Comparison of ENCODE assay signal across 14 mouse cellular contexts in the genomic region with DNA sequence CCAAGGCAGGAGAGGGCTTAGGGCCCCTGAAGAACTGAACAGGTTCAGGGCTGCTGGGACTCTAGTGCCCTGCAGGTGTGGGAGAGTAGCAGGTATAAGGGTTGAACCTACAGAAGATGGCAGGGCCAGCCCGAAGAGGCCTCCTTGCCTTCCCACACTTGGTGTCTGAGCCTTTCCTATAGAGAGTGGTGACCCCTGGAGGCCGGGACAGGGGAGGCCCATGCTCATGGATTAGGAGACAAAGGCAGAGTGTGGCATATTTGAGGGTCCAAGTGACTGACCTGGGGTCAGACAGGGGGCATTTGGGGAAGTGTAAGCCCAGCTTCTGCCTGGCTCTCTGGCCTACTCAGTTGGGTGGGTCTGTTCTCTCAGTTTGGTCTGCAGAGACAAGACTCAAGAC. TPM values are rescaled to one million over a fixed set of nuclear protein-coding genes. Genes with fewer than 3 reads are reported as not detected.
DNase-seq lines count a peak whose midpoint lies in the region; ATAC-seq lines count a peak whose summit lies in the region.
"Had no signal": no experiment of that assay in that cellular context is flagged by ENCODE, and none has a peak within 500 bp of the region (broad histone marks: within the 10 kb centered on the region; RNA-seq: fewer than 3 reads in every experiment).

No protein-coding gene starts in this region.

- no peaks in the 10 kb centered on the region for H3K4me1 ChIP-seq in kidney, embryonic 15.5 days
- H3K4me1 ChIP-seq in midbrain, embryonic 10.5 days: peaks cover 48% of the 10 kb centered on the region
- H3K4me1 ChIP-seq in midbrain, embryonic 14.5 days (ENCODE audit: control insufficient read depth, insufficient read depth, low read length): peaks cover 22% of the 10 kb centered on the region; the same call in 1 of the 2 replicates
- peaks cover 35% of the 10 kb centered on the region for H3K4me1 ChIP-seq in hindbrain, embryonic 16.5 days (ENCODE audit: control insufficient read depth, insufficient read depth, low read depth, low read length)
- no peaks in the 10 kb centered on the region; the same call in 1 of the 2 replicates for H3K4me1 ChIP-seq in neural tube, embryonic 14.5 days (ENCODE audit: control insufficient read depth, insufficient read depth, low read length)

- no peak overlapping the region for H3K4me3 ChIP-seq in kidney, embryonic 15.5 days (replicated peaks)
- no peak overlapping the region for H3K4me3 ChIP-seq in midbrain, embryonic 10.5 days
- no peak overlapping the region for H3K4me3 ChIP-seq in midbrain, embryonic 14.5 days (replicated peaks; ENCODE audit: low read depth, low read length)
- H3K4me3 ChIP-seq in hindbrain, embryonic 16.5 days (ENCODE audit: low read length): no peak overlapping the region
- no peak overlapping the region for H3K4me3 ChIP-seq in neural tube, embryonic 14.5 days (ENCODE audit: low read depth, low read length)
- H3K4me3 ChIP-seq: embryonic facial prominence, embryonic 10.5 days; myocyte had no signal

- H3K36me3 ChIP-seq in kidney, embryonic 15.5 days: no peaks in the 10 kb centered on the region
- peaks cover 10% of the 10 kb centered on the region; the same call in 1 of the 2 replicates for H3K36me3 ChIP-seq in midbrain, embryonic 10.5 days
- H3K36me3 ChIP-seq in midbrain, embryonic 14.5 days (ENCODE audit: control insufficient read depth, insufficient read depth, low read length): 0 out of 2 replicates have a peak, but pooled peaks cover 3% of the 10 kb centered on the region
- 0 out of 2 replicates have a peak, but pooled peaks cover 3% of the 10 kb centered on the region for H3K36me3 ChIP-seq in hindbrain, embryonic 16.5 days (ENCODE audit: control insufficient read depth, insufficient read depth, low read length)
- H3K36me3 ChIP-seq in neural tube, embryonic 14.5 days (ENCODE audit: control insufficient read depth, insufficient read depth, low read length): no peaks in the 10 kb centered on the region
- H3K36me3 ChIP-seq: embryonic facial prominence, embryonic 10.5 days had no signal

- 0 out of 2 replicates have a peak, but pooled peaks have one; percentile 33 for ATAC-seq in kidney, embryonic 15.5 days (replicated peaks; ENCODE audit: low FRiP score)
- no peak for ATAC-seq in midbrain, embryonic 14.5 days (ENCODE audit: low FRiP score, low TSS enrichment)
- 0 out of 2 replicates have a peak, but pooled peaks have one; percentile 16 for ATAC-seq in hindbrain, embryonic 16.5 days
- ATAC-seq in neural tube, embryonic 14.5 days (ENCODE audit: low read depth): no peak; the same call in 1 of the 2 replicates

- H3K9ac ChIP-seq in kidney, embryonic 15.5 days: no peak overlapping the region
- no peak overlapping the region; the same call in 1 of the 2 replicates for H3K9ac ChIP-seq in midbrain, embryonic 14.5 days (replicated peaks; ENCODE audit: low read length)
- H3K9ac ChIP-seq in hindbrain, embryonic 16.5 days (ENCODE audit: low read depth, low read length): no peak overlapping the region
- no peak overlapping the region for H3K9ac ChIP-seq in neural tube, embryonic 14.5 days (replicated peaks; ENCODE audit: low read depth, low read length)

- no peaks in the 10 kb centered on the region for H3K9me3 ChIP-seq in kidney, embryonic 15.5 days (replicated peaks)
- H3K9me3 ChIP-seq in midbrain, embryonic 10.5 days (replicated peaks): no peaks in the 10 kb centered on the region
- no peaks in the 10 kb centered on the region for H3K9me3 ChIP-seq in midbrain, embryonic 14.5 days (ENCODE audit: control insufficient read depth, low read length)
- H3K9me3 ChIP-seq in hindbrain, embryonic 16.5 days (ENCODE audit: control insufficient read depth, low read length): no peaks in the 10 kb centered on the region
- H3K9me3 ChIP-seq in neural tube, embryonic 14.5 days (ENCODE audit: control insufficient read depth, low read length): no peaks in the 10 kb centered on the region
- H3K9me3 ChIP-seq: embryonic facial prominence, embryonic 10.5 days had no signal

- DNase-seq in kidney, postnatal 36 days: no peak
- DNase-seq in midbrain, embryonic 10.5 days (ENCODE audit: low spot score): no peak
- no peak for DNase-seq in midbrain, embryonic 14.5 days
- DNase-seq in frontal cortex, adult 2 months (ENCODE audit: extremely low spot score in 1 of 2, low spot score in 1 of 2): no peak
- no peak for DNase-seq in testis, postnatal 10 days (ENCODE audit: low spot score)
- DNase-seq: cerebellum, adult 18-20 months; gastrocnemius, postnatal 36 days; heart, postnatal 36 days; thymus, postnatal 14 days had no signal

- no peak overlapping the region for H3K27ac ChIP-seq in kidney, embryonic 15.5 days
- H3K27ac ChIP-seq in midbrain, embryonic 10.5 days (replicated peaks): peak overlapping the region; percentile 68
- H3K27ac ChIP-seq in midbrain, embryonic 14.5 days (replicated peaks; ENCODE audit: low read depth, low read length): no peak overlapping the region
- H3K27ac ChIP-seq in hindbrain, embryonic 16.5 days (ENCODE audit: low read depth, low read length): no peak overlapping the region
- H3K27ac ChIP-seq in neural tube, embryonic 14.5 days (ENCODE audit: low read depth, low read length): 0 out of 2 replicates have a peak overlapping the region, but pooled peaks have one; percentile 22
- H3K27ac ChIP-seq: embryonic facial prominence, embryonic 10.5 days had no signal

- no peak overlapping the region for H3K4me2 ChIP-seq in kidney, embryonic 15.5 days
- no peak overlapping the region for H3K4me2 ChIP-seq in midbrain, embryonic 14.5 days (ENCODE audit: low read length)
- no peak overlapping the region for H3K4me2 ChIP-seq in hindbrain, embryonic 16.5 days (ENCODE audit: low read length)
- H3K4me2 ChIP-seq in neural tube, embryonic 14.5 days (ENCODE audit: low read depth, low read length): no peak overlapping the region

- WGBS in kidney, embryonic 15.5 days: 55% methylated on average over 2 of the region's 2 CpGs
- 48% methylated on average over 2 of the region's 2 CpGs for WGBS in midbrain, embryonic 10.5 days
- 45% methylated on average over 2 of the region's 2 CpGs for WGBS in midbrain, embryonic 14.5 days
- 33% methylated on average over 2 of the region's 2 CpGs for WGBS in hindbrain, embryonic 16.5 days
- WGBS in neural tube, embryonic 14.5 days: 55% methylated on average over 2 of the region's 2 CpGs

- H3K27me3 ChIP-seq in kidney, embryonic 15.5 days: peaks cover 4% of the 10 kb centered on the region; the same call in 1 of the 2 replicates
- H3K27me3 ChIP-seq in midbrain, embryonic 10.5 days (ENCODE audit: low read depth, poor library complexity, severe bottlenecking): peaks cover 2% of the 10 kb centered on the region
- no peaks in the 10 kb centered on the region for H3K27me3 ChIP-seq in midbrain, embryonic 14.5 days (ENCODE audit: control insufficient read depth, insufficient read depth, low read length)
- H3K27me3 ChIP-seq in hindbrain, embryonic 16.5 days (replicated peaks; ENCODE audit: control insufficient read depth, insufficient read depth, low read length): no peaks in the 10 kb centered on the region
- H3K27me3 ChIP-seq in neural tube, embryonic 14.5 days (ENCODE audit: control insufficient read depth, insufficient read depth, low read length): no peaks in the 10 kb centered on the region

RNA-seq across cellular contexts. Expression of gene Rab6b, which starts 8.6 kb away (rescaled TPM):
- 5.2 and 5.3 TPM in 2 replicates for polyA plus RNA-seq in kidney, embryonic 15.5 days (2015; fragmentation: Nextera tagmentation; extraction: Ambion mirVana)
- polyA plus RNA-seq in midbrain, embryonic 10.5 days (2016; fragmentation: Nextera tagmentation; extraction: Ambion mirVana): 12.3 and 19.9 TPM in 2 replicates
- 64.2 and 93.4 TPM in 2 replicates for polyA plus RNA-seq in midbrain, embryonic 14.5 days (2014; fragmentation: Nextera tagmentation; extraction: Ambion mirVana)
- 137 and 140 TPM in 2 replicates for polyA plus RNA-seq in hindbrain, embryonic 16.5 days (2015; fragmentation: Nextera tagmentation; extraction: Ambion mirVana)
- polyA plus RNA-seq in neural tube, embryonic 14.5 days (2014; fragmentation: Nextera tagmentation; extraction: Ambion mirVana): 92.1 and 95.2 TPM in 2 replicates
- 269 and 289 TPM in 2 replicates for polyA plus RNA-seq in frontal cortex, adult 2 months (2012; rRNA removed)

Comparison
In these comparisons a context has a peak if more than half of its experiments do, and no peak if none do; other contexts are left out.
1. H3K27ac ChIP-seq: peak in midbrain, embryonic 10.5 days (single experiment) and neural tube, embryonic 14.5 days (single experiment); none in kidney, embryonic 15.5 days (single experiment), midbrain, embryonic 14.5 days (single experiment) and hindbrain, embryonic 16.5 days (single experiment).
2. ATAC-seq: peak in kidney, embryonic 15.5 days (single experiment) and hindbrain, embryonic 16.5 days (single experiment); none in midbrain, embryonic 14.5 days (single experiment) and neural tube, embryonic 14.5 days (single experiment).